Mouse (Mus musculus) heart, postnatal 25 days (tissue): ENCODE results near the gene Zfp868. TPM values are rescaled to one million over a fixed set of nuclear protein-coding genes. Genes with fewer than 3 reads are reported as not detected.
"Not testable (repeated sequence)": the region's sequence is repeated elsewhere in the genome, so short reads cannot be mapped to it uniquely, and the experiment has no call there.

ENCODE experiments used
- DNase-seq: peaks from one replicate; pipeline ENCODE4 v3.0.0; 2022; ENCODE audit warnings: low spot score
- intact Hi-C: fragments of 180-260 bp; cut with DNase I; formaldehyde crosslinking; loops from one replicate; pipeline ENCODE4 v1.15.1; 2025
- total RNA-seq, 2 experiments: library from RNA; stranded (reverse); gene quantifications; 2 replicates each; pipeline ENCODE4 v1.2.3; 2021

Gene Zfp868
- total RNA-seq = 1 to 10 TPM; 7.1 to 9.6 TPM

- intact Hi-C loops = loop anchor here (2.0 to 10.0 kb wide), 5 partner anchors 30 to 250 kb away; partner anchors contain the start of genes Atp13a1, Zfp866, Zfp963 and Zfp964
- peak; percentile 97 for DNase-seq
Measured at GRCm38 (mm10) chr8:69625095-69625789, at the start of gene Zfp868. Gene Zfp868, minus strand, starts transcription at chr8:69625548.

GRCm38 (mm10) chr8:69665051-69665450 is 39.7 kb upstream of the Zfp868 start:
- intact Hi-C loops = not testable (repeated sequence)

GRCm38 (mm10) chr8:69661294-69661693 is 35.9 kb upstream of the Zfp868 start:
- intact Hi-C loops = no loop called here
- no peak for DNase-seq

More at GRCm38 (mm10) chr8:69665051-69665450, 39.7 kb upstream of the Zfp868 start:
- DNase-seq = not testable (repeated sequence)

GRCm38 (mm10) chr8:69654358-69654981 is 29.1 kb upstream of the Zfp868 start, which contains the start of gene Zfp964:
Gene Zfp964, plus strand, starts transcription at chr8:69654479.
- intact Hi-C loops = loop anchor here (2.0 to 10.0 kb wide), 3 partner anchors 30 to 320 kb away; partner anchors contain the start of genes Zfp868 and Zfp869
- peak; percentile 88 for DNase-seq

GRCm38 (mm10) chr8:69653808-69654357 is 28.5 kb upstream of the Zfp868 start:
- no peak for DNase-seq
- intact Hi-C loops = loop anchor here (2.0 to 10.0 kb wide), 3 partner anchors 29 to 321 kb away; partner anchors contain the start of genes Zfp868 and Zfp869

- no peak for DNase-seq
- intact Hi-C loops = no loop called here
Measured at GRCm38 (mm10) chr8:69618078-69618477, 7.3 kb downstream of the Zfp868 start.

- DNase-seq = no peak
- intact Hi-C loops = no loop called here
Measured at GRCm38 (mm10) chr8:69614687-69615086, 10.7 kb downstream of the Zfp868 start.

- intact Hi-C loops, DNase-seq: not testable (repeated sequence)
Measured at GRCm38 (mm10) chr8:69597598-69597997, 27.8 kb downstream of the Zfp868 start.

GRCm38 (mm10) chr8:69584611-69585202 is 40.6 kb downstream of the Zfp868 start:
- intact Hi-C loops = no loop called here
- DNase-seq = no peak

- DNase-seq, intact Hi-C loops: not testable (repeated sequence)
Measured at GRCm38 (mm10) chr8:69584201-69584600, 41.1 kb downstream of the Zfp868 start.

Other genes with a start within 250 kb of the Zfp868 start
- not detected for gene Gm9495, start 172.0 kb downstream of the Zfp868 start, total RNA-seq
- under 1 TPM in 1 of 2 experiments, not detected in 1; 0.20 TPM for gene Gm7697, start 102.6 kb downstream of the Zfp868 start, total RNA-seq
- 1 to 10 TPM; 1.2 to 1.4 TPM for gene Zfp964, start 28.9 kb upstream of the Zfp868 start, total RNA-seq
- 10 to 100 TPM; 12.2 to 14.5 TPM for gene Zfp869, start 85.2 kb upstream of the Zfp868 start, total RNA-seq
- gene Zfp963, start 124.4 kb upstream of the Zfp868 start, total RNA-seq = 1 to 10 TPM; 2.1 to 2.8 TPM
- gene Gm20422, start 149.3 kb upstream of the Zfp868 start, total RNA-seq = 1 to 10 TPM; 1.2 to 1.8 TPM
- 10 to 100 TPM; 15.0 to 15.1 TPM for gene Atp13a1, start 165.6 kb upstream of the Zfp868 start, total RNA-seq
- gene Zfp866, start 165.6 kb upstream of the Zfp868 start, total RNA-seq = 10 to 100 TPM; 15.5 to 19.4 TPM
- gene Gmip, start 183.1 kb upstream of the Zfp868 start, total RNA-seq = 1 to 10 TPM; 4.9 to 5.5 TPM
- gene Lpar2, start 196.9 kb upstream of the Zfp868 start, total RNA-seq = under 1 TPM; 0.26 to 0.34 TPM
- under 1 TPM in 1 of 2 experiments, not detected in 1; 0.39 TPM for gene Pbx4, start 206.9 kb upstream of the Zfp868 start, total RNA-seq